Mouse (Mus musculus) limb, embryonic 14.5 days (tissue): ENCODE measurements around the gene Gm11444. TPM values are rescaled to one million over a fixed set of nuclear protein-coding genes. Genes with fewer than 3 reads are reported as not detected.

Source experiments
- ATAC-seq: fragments of 200-750 bp; cut with Nextera tagmentation; 2 replicates; pipeline ENCODE4 v1.8.0; 2017; ENCODE audit warnings: low read depth, moderate number of reproducible peaks, moderate TSS enrichment; ENCODE audit not compliant: low FRiP score
- DNase-seq: peaks from one replicate; pipeline ENCODE4 v3.0.0-alpha.2; 2015; ENCODE audit warnings: low spot score
- H3K27ac ChIP-seq: fragments of 300-500 bp; sonication (generic); replicated peaks from 2 replicates; pipeline ENCODE4 v1.5.1; 2014; ENCODE audit warnings: low read depth, mild to moderate bottlenecking, low read length, moderate library complexity, mixed read lengths
- H3K27me3 ChIP-seq: fragments of 300-500 bp; sonication (generic); 2 replicates; pipeline ENCODE4 v1.6.1; 2014; ENCODE audit warnings: low read length, mixed read lengths; ENCODE audit not compliant: control insufficient read depth, insufficient read depth
- H3K36me3 ChIP-seq: fragments of 300-500 bp; sonication (generic); 2 replicates; pipeline ENCODE4 v1.6.1; 2014; ENCODE audit warnings: mild to moderate bottlenecking, low read length, moderate library complexity, mixed read lengths; ENCODE audit not compliant: control insufficient read depth, insufficient read depth
- H3K4me1 ChIP-seq: fragments of 300-500 bp; sonication (generic); 2 replicates; pipeline ENCODE4 v1.6.1; 2014; ENCODE audit warnings: antibody characterized with exemption, low read length, mixed read lengths; ENCODE audit not compliant: control insufficient read depth, insufficient read depth
- H3K4me2 ChIP-seq: fragments of 300-500 bp; sonication (generic); replicated peaks from 2 replicates; pipeline ENCODE4 v1.6.1; 2014; ENCODE audit warnings: low read depth, mild to moderate bottlenecking, low read length, moderate library complexity; ENCODE audit not compliant: severe bottlenecking
- H3K4me3 ChIP-seq: fragments of 300-500 bp; sonication (generic); replicated peaks from 2 replicates; pipeline ENCODE4 v1.5.1; 2014; ENCODE audit warnings: low read length
- H3K9ac ChIP-seq: fragments of 300-500 bp; sonication (generic); 2 replicates; pipeline ENCODE4 v1.6.1; 2014; ENCODE audit warnings: mild to moderate bottlenecking, low read depth, low read length, moderate library complexity; ENCODE audit not compliant: severe bottlenecking
- H3K9me3 ChIP-seq: fragments of 300-500 bp; sonication (generic); 2 replicates; pipeline ENCODE4 v1.6.1; 2016; ENCODE audit warnings: low read length; ENCODE audit not compliant: control insufficient read depth
- POLR2A ChIP-seq: fragments of 200-500 bp; IDR thresholded peaks from 2 replicates; pipeline ENCODE4 v1.8.0; 2012; ENCODE audit warnings: inconsistent platforms, mild to moderate bottlenecking, moderate library complexity, borderline replicate concordance; ENCODE audit not compliant: insufficient read depth, insufficient read length; ENCODE audit errors: extremely low read depth
- WGBS: fragments of 180-500 bp; shearing (Covaris S2); extraction: QIAGEN DNeasy Blood & Tissue Kit; methylation state at CpG from one replicate; pipeline ENCODE4 v1.1.7; 2014; 5-methylcytosine and 5-hydroxymethylcytosine counted together
- polyA plus RNA-seq, 2 experiments: library from polyadenylated mRNA; depleted of rRNA in 1 of 2; stranded (reverse) in 1 of 2; unstranded in 1 of 2; fragments of >200 nt; fragmentation: Nextera tagmentation in 1 of 2; extraction: Ambion mirVana in 1 of 2; gene quantifications; 2 replicates each; pipeline versions ENCODE4 v1.2.1 to v1.2.3; 2012 to 2014

Gene Gm11444
- polyA plus RNA-seq, 2 experiments: not detected

DNA sequence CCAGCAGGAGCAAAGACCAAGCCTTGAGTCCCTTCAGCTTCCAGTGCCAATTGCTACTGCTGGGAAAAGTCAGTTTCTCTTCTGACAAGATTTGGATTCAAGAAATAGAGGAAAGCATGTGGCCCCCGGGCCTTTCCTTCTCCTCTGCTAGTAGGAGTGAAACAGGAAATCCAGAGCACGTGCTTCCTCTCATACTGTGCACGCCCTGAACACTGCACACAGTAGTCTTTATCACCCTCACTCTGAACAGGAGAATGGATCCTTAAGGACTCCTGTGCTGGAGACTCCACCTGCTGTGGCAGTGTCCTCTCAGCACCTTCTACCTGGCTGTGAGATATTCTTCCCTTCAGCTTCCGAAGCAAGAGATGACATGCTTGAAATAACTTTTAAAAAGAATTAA lies 38.9 kb downstream of the Gm11444 start:
- H3K4me2 ChIP-seq: no peak overlapping the region
- DNase-seq (no peak), ATAC-seq (no peak)
- H3K4me3 ChIP-seq: no peak overlapping the region
- no peaks in the 10 kb centered on the region for H3K9me3 ChIP-seq
- H3K27me3 ChIP-seq: no peaks in the 10 kb centered on the region
- no peak for TF ChIP-seq POLR2A
- no peak overlapping the region for H3K27ac ChIP-seq
- H3K36me3 ChIP-seq: no peaks in the 10 kb centered on the region
- no peak overlapping the region for H3K9ac ChIP-seq
- peaks cover 8% of the 10 kb centered on the region for H3K4me1 ChIP-seq
- 80% methylated on average over 4 of the region's 4 CpGs for WGBS

DNA sequence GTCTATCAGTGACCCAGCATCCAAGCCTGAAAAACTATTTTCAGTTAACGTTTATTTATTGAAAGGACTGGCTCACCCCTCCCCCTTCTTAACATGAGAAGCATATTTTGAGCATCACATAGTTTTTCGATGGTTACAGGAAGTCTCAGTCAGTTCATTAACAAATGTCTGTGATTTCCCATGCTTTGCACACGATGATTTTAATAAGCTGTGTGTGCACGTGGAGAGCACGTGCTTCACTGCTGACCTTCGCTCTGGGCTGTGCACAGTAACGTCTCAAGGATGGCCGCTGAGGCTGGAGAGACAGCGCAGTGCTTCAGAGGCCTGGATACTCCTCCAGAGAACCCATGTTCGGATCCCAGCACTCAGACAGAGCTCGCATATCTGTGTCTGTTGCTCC lies 42.8 kb downstream of the Gm11444 start:
- TF ChIP-seq POLR2A: no peak
- H3K4me2 ChIP-seq: no peak overlapping the region
- H3K27me3 ChIP-seq: no peaks in the 10 kb centered on the region
- no peaks in the 10 kb centered on the region for H3K9me3 ChIP-seq
- no peak for ATAC-seq
- 74% methylated on average over 11 of the region's 11 CpGs for WGBS
- H3K9ac ChIP-seq: no peak overlapping the region
- no peaks in the 10 kb centered on the region; the same call in 1 of the 2 replicates for H3K4me1 ChIP-seq
- no peak overlapping the region for H3K27ac ChIP-seq
- no peaks in the 10 kb centered on the region for H3K36me3 ChIP-seq
- no peak overlapping the region for H3K4me3 ChIP-seq
- no peak for DNase-seq

DNA sequence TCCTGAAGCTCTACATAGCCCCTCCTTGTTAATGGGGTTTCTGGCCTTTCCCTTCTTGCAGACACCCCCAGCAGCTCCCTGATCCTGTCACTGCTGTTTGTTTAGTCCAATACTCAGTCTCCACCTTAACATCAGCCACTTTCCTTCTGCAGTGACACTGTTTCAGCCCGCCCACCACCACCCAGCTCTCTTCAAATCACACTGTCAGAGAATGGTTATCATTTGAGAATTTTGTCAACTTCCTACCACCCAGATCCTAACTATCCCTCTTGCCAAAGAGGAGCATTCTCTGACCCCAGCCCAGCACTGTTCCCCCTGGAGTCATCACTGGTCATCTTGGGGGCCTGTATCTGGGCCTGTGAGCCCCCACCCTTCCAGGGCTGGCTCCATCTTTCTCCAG lies 44.4 kb downstream of the Gm11444 start:
- WGBS: 80% methylated on average over 1 of the region's 1 CpGs
- no peak overlapping the region for H3K4me3 ChIP-seq

DNA sequence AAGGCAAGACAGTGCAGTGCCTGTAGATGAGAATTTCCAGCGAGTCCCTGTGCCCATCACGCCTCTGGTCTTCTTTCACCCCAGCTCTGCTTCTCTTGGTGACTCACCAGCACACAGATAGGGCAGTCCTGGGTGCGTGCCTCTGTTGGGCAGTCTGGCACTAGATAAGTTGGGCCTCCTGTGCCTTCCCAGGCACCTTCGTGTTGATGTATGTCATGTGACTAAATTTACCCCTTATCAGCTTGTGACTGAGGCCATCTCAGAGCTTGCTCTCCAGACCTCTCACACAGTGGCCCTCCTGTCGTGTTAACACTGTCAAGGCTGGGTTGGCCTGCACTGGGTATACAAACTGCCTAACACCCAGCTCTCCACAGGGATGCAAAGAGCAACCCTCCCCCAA lies 46.1 kb downstream of the Gm11444 start:
- Histone ChIP-seq H3K9ac (no peak overlapping the region), H3K27me3 (peaks cover 9% of the 10 kb centered on the region; the same call in 1 of the 2 replicates), H3K36me3 (no peaks in the 10 kb centered on the region), H3K27ac (no peak overlapping the region), H3K9me3 (no peaks in the 10 kb centered on the region), H3K4me3 (no peak overlapping the region), H3K4me2 (no peak overlapping the region), H3K4me1 (peaks cover 9% of the 10 kb centered on the region; the same call in 1 of the 2 replicates)
- ATAC-seq (no peak), DNase-seq (no peak)
- no peak for TF ChIP-seq POLR2A
- 82% methylated on average over 5 of the region's 5 CpGs for WGBS

More for the DNA sequence above, 44.4 kb downstream of the Gm11444 start:
- no peak overlapping the region for H3K9ac ChIP-seq
- no peaks in the 10 kb centered on the region for H3K27me3 ChIP-seq
- DNase-seq (no peak), ATAC-seq (no peak)
- no peaks in the 10 kb centered on the region for H3K4me1 ChIP-seq
- no peaks in the 10 kb centered on the region for H3K9me3 ChIP-seq
- H3K4me2 ChIP-seq: no peak overlapping the region
- no peak overlapping the region for H3K27ac ChIP-seq
- no peak for TF ChIP-seq POLR2A
- no peaks in the 10 kb centered on the region for H3K36me3 ChIP-seq

DNA sequence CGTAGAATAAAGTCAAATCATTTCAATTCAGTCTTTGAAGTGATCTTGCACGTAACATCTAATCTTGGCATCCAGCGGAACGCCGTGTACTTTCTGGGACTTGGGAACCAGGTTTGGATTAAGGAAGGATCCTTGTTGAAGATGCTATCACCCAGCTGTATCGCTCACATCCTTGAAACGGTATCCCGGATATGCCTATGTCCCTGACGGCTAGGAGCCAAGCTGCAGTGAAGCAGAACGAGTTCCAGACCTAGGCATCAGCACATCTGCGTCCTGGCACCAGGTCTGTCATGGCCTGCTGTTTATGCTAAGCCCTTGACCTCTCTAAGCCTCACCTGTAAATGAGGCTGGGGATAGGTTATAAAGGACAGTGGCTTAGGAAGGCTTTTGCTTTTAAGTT lies 49.8 kb downstream of the Gm11444 start:
- Histone ChIP-seq H3K27ac (no peak overlapping the region), H3K4me1 (peaks cover 9% of the 10 kb centered on the region; the same call in 1 of the 2 replicates), H3K4me2 (no peak overlapping the region)

DNA sequence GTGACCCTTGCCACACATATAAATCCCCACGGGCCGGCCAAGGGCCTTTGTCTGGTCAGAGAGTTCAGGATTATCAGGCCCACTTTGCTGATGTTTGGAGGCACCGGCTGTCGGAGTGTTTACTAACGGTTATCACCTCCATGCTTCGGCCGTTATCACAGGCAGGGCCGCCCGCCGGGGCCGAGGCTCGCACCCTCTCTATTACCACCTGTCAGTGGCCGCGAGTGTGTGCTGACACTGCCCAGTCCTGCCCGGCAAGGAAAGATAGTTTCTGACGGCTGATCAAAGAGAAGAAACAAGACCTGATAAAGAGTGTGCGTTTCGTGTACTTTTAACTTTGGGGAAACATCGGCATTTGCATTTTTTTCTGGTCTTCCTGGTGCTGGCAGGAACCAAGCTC lies 50.3 kb downstream of the Gm11444 start:
- no peak for TF ChIP-seq POLR2A
- DNase-seq: no peak
- Histone ChIP-seq H3K4me3 (no peak overlapping the region), H3K36me3 (no peaks in the 10 kb centered on the region), H3K9ac (no peak overlapping the region), H3K4me1 (peaks cover 9% of the 10 kb centered on the region; the same call in 1 of the 2 replicates), H3K27me3 (peaks cover 13% of the 10 kb centered on the region; the same call in 1 of the 2 replicates), H3K9me3 (no peaks in the 10 kb centered on the region), H3K27ac (no peak overlapping the region), H3K4me2 (no peak overlapping the region)
- WGBS: 15% methylated on average over 19 of the region's 19 CpGs
- ATAC-seq: no peak

More for the DNA sequence above, 49.8 kb downstream of the Gm11444 start:
- Histone ChIP-seq H3K4me3 (no peak overlapping the region), H3K36me3 (no peaks in the 10 kb centered on the region), H3K9me3 (no peaks in the 10 kb centered on the region), H3K27me3 (peaks cover 13% of the 10 kb centered on the region; the same call in 1 of the 2 replicates), H3K9ac (no peak overlapping the region)
- TF ChIP-seq POLR2A: no peak
- ATAC-seq (no peak), DNase-seq (no peak)
- WGBS: 43% methylated on average over 11 of the region's 11 CpGs
